Mouse (Mus musculus): ENCODE results near the gene Pacsin1.

- TF ChIP-seq CTCF (IDR thresholded peaks at IDR 0.05) (no peak), POLR2A (IDR thresholded peaks at IDR 0.05; ENCODE audit: insufficient read depth, low read depth, low read length) (no peak)
Measured at GRCm38 (mm10) chr17:27643101-27643500, 12.2 kb upstream of the Pacsin1 start.
